Mouse (Mus musculus): Measurements from ENCODE around the gene Foxo1. TPM values are rescaled to one million over a fixed set of nuclear protein-coding genes. Genes with fewer than 3 reads are reported as not detected.

Gene Foxo1
- total and polyA plus RNA-seq, 3 experiments: 0.31 to 2.5 TPM; not detected in 1

GRCm38 (mm10) chr3:52308586-52309321 is 40.6 kb downstream of the Foxo1 start:
- DNase-seq (ENCODE audit: low read depth, low spot score): peak; percentile 85
- TF ChIP-seq BHLHE40 (IDR thresholded peaks at IDR 0.05; ENCODE audit: borderline replicate concordance, low read depth, low read length) (peak; percentile 92), RCOR1 (IDR thresholded peaks at IDR 0.05; ENCODE audit: low read depth, low read length) (peak; percentile 100), SMC3 (IDR thresholded peaks at IDR 0.05; ENCODE audit: low read depth, low read length) (no peak), POLR2A (IDR thresholded peaks at IDR 0.05; ENCODE audit: control insufficient read depth in 1 of 2, insufficient read depth in 1 of 2, low read depth in 1 of 2, low read length in 2 of 2, poor library complexity in 1 of 2) (no peak), MEF2A (IDR thresholded peaks at IDR 0.05; ENCODE audit: extremely low read depth, insufficient replicate concordance, low read depth, low read length, poor library complexity, severe bottlenecking) (no peak), TAL1 (IDR thresholded peaks at IDR 0.05; ENCODE audit: low read length) (peak; percentile 96), USF2 (IDR thresholded peaks at IDR 0.05; ENCODE audit: borderline replicate concordance in 1 of 2, insufficient read depth in 1 of 2, low read depth in 1 of 2, low read length in 2 of 2) (no peak), MAFK (IDR thresholded peaks at IDR 0.05; ENCODE audit: borderline replicate concordance, low read depth, low read length) (peak; percentile 88; the same call in 1 of the 2 replicates), MXI1 (IDR thresholded peaks at IDR 0.05; ENCODE audit: low read depth, low read length) (0 out of 2 replicates have a peak, but pooled peaks have one; percentile 65), SIN3A (IDR thresholded peaks at IDR 0.05; ENCODE audit: low read length) (peak; percentile 94), ZC3H11A (IDR thresholded peaks at IDR 0.05; ENCODE audit: low read depth, low read length) (no peak), MYB (IDR thresholded peaks at IDR 0.05; ENCODE audit: low read depth, low read length) (0 out of 2 replicates have a peak, but pooled peaks have one; percentile 46), EP300 (IDR thresholded peaks at IDR 0.05; ENCODE audit: low read depth in 1 of 2, low read length in 2 of 2) (peak; percentile 99), CTCF (IDR thresholded peaks at IDR 0.05 in 2 of 3, conservative IDR thresholded peaks at IDR 0.05 in 1 of 3; ENCODE audit: control insufficient read depth in 1 of 3, insufficient read depth in 1 of 3, low read depth in 2 of 3, low read length in 3 of 3, poor library complexity in 1 of 3, severe bottlenecking in 1 of 3) (no peak), E2F4 (IDR thresholded peaks at IDR 0.05; ENCODE audit: borderline replicate concordance, low read depth, low read length) (no peak), HCFC1 (IDR thresholded peaks at IDR 0.05; ENCODE audit: low read depth, low read length) (no peak), UBTF (IDR thresholded peaks at IDR 0.05; ENCODE audit: borderline replicate concordance, insufficient read depth, low read depth, low read length) (no peak), GABPA (IDR thresholded peaks at IDR 0.05; ENCODE audit: low read depth, low read length) (no peak), MYC (IDR thresholded peaks at IDR 0.05; ENCODE audit: low read depth, low read length) (peak; percentile 55; the same call in 1 of the 2 replicates), NELFE (IDR thresholded peaks at IDR 0.05; ENCODE audit: low read depth, low read length) (no peak), RAD21 (IDR thresholded peaks at IDR 0.05; ENCODE audit: low read depth, low read length) (no peak), POLR2AphosphoS5 (IDR thresholded peaks at IDR 0.05; ENCODE audit: borderline replicate concordance, low read depth, low read length) (no peak), ETS1 (IDR thresholded peaks at IDR 0.05; ENCODE audit: low read depth, low read length) (peak; percentile 99), MAX (IDR thresholded peaks at IDR 0.05; ENCODE audit: low read length) (no peak), MAZ (IDR thresholded peaks at IDR 0.05; ENCODE audit: low read depth, low read length) (peak; percentile 61; the same call in 1 of the 2 replicates), CHD2 (IDR thresholded peaks at IDR 0.05; ENCODE audit: low read length) (peak; percentile 39; the same call in 1 of the 2 replicates), KAT2A (conservative IDR thresholded peaks at IDR 0.05; ENCODE audit: low read depth, low read length) (no peak), ZNF384 (IDR thresholded peaks at IDR 0.05; ENCODE audit: low read depth, low read length) (no peak), ELF1 (IDR thresholded peaks at IDR 0.05; ENCODE audit: low read depth, low read length) (peak; percentile 40; the same call in 1 of the 2 replicates), ZMIZ1 (IDR thresholded peaks at IDR 0.05; ENCODE audit: low read depth, low read length) (no peak), JUND (IDR thresholded peaks at IDR 0.05; ENCODE audit: low read depth, low read length) (peak; percentile 25; the same call in 1 of the 2 replicates), TCF12 (IDR thresholded peaks at IDR 0.05; ENCODE audit: low read depth, low read length) (peak; percentile 100), NRF1 (IDR thresholded peaks at IDR 0.05; ENCODE audit: insufficient read depth, low read depth, low read length, poor library complexity, severe bottlenecking) (no peak), CHD1 (IDR thresholded peaks at IDR 0.05; ENCODE audit: low read depth, low read length) (no peak), GATA1 (IDR thresholded peaks at IDR 0.05; ENCODE audit: low read depth, low read length) (peak; percentile 100)

More at GRCm38 (mm10) chr3:52308586-52309321, 40.6 kb downstream of the Foxo1 start:
- Histone ChIP-seq H3K4me1 (ENCODE audit: control insufficient read depth in 1 of 2, insufficient read depth in 2 of 2, low read length in 2 of 2) (peaks cover 7 to 23% of the 10 kb centered on the region in 2 experiments), H3K27ac (ENCODE audit: control insufficient read depth, low read depth, low read length) (no peak overlapping the region), H3K79me2 (ENCODE audit: control insufficient read depth, insufficient read depth, low read length, poor library complexity) (no peaks in the 10 kb centered on the region), H3K9me3 (replicated peaks; ENCODE audit: insufficient read depth, low read length) (no peaks in the 10 kb centered on the region), H3K9ac (ENCODE audit: control insufficient read depth, low read depth, low read length, poor library complexity, severe bottlenecking) (no peak overlapping the region), H3K27me3 (ENCODE audit: control insufficient read depth in 1 of 2, insufficient read depth in 2 of 2, low read length in 2 of 2) (no peaks in the 10 kb centered on the region), H3K4me3 (ENCODE audit: control insufficient read depth in 1 of 2, insufficient read depth in 1 of 2, low read depth in 2 of 2, low read length in 2 of 2) (no peak overlapping the region), H3K36me3 (ENCODE audit: control insufficient read depth in 1 of 2, insufficient read depth in 2 of 2, low read length in 2 of 2) (peaks cover 0 to 20% of the 10 kb centered on the region in 2 experiments; a peak in 2 of 4 replicates)
